Mouse (Mus musculus) kidney, adult 11 months (tissue): ENCODE results near the gene Fads6.

Experiments
- DNase-seq: peaks from one replicate; pipeline ENCODE4 v3.0.0; 2022

The Fads6 gene

DNA sequence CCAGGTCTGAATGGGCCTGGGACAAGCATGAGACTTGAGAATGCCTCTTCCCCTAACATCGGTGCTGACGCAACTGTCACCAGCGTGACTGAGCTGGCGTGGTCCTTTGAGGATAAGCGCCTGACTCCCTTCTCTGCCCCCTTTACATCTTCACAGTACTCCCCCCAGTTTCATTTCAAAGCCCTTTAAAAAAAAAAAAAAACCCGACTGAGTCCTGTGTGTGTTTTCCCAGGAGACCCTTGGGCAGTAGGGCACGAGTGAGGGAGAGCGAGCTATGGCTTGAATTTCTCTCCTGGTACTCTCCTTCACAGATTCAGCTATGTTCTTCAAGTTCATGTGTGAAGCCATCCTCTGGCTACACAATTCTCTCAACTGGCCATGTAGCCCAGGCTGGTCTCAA, 697 bp upstream of the Fads6 start:
- DNase-seq: no peak

DNA sequence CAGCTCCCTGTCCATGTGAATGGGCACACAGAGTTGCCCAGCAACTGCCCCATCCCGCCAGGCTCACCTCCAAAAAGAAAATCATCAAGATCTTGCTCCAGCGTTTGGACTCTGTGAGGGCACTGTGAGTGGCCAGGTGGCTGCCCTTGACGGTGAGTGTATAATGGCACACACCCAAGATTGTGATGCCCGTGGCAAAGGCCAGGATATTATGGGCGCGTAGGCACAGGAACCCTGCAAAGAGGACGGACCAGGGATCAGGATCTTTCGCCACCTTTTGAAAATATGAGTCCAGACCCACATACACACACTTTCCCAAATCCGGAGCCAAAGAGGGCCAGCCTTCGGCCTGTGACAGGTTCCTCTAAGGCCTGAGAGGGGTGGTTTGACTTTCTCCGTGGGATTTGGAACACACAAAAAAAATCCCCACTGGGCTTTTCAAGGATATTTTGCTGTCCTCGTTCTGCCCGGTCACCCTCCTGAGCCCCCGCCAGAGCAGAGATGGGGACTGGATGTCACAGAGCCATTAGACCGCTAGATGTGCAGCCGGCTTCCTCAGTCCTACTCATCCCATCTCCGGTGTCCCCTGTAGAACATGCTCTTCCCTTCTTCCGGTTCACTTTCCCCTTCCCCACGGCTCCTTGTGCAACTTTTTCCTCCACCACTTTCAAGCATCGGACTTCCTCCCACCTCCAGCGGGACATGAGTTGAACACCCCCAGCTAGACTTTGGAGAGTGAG, 822 bp downstream of the Fads6 start:
- DNase-seq: peak; percentile 63

DNA sequence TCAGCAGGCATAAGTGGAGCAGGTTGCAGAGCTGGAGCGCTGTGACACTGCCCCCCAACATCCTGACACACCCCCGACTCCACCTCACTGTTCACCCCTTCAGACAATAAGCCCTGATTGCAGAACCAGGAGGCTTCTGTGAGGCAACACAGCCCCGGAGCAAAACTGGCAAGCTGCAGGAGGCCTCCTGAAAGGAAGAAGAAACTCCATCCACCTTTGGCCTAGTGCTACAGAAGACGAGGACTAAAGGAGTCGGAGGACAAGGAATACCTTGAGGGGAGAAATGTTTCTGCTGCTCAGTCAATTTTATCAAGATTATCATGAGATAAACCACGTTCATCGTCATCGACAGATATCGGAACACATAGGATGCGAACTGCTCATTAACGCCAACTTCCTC, 1.5 kb downstream of the Fads6 start:
- no peak for DNase-seq

- DNase-seq: peak; percentile 57
Observed at GRCm38 (mm10) chr11:115292631-115293375, 4.7 kb downstream of the Fads6 start.

DNA sequence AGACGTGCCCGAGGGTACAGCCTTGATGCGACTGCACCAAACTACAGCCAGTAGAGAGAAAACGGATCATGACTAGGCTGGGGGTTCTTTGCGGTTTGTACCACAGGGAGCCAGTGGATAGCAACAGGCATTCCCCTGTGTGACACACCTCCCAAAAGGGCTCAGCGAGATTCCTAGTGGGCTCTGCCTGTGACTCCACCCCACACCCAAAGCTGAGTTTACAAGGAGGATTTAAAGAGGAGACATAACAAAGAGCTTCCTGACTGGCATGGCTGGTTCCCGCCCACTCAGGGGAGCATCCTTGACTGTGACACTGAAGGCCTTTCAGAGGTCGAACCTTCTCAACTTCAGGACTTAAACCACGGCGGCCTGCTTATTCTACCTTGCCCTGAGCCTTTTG, 6.0 kb downstream of the Fads6 start:
- no peak for DNase-seq

GRCm38 (mm10) chr11:115290919-115291318, 6.5 kb downstream of the Fads6 start:
- peak; percentile 68 for DNase-seq

DNA sequence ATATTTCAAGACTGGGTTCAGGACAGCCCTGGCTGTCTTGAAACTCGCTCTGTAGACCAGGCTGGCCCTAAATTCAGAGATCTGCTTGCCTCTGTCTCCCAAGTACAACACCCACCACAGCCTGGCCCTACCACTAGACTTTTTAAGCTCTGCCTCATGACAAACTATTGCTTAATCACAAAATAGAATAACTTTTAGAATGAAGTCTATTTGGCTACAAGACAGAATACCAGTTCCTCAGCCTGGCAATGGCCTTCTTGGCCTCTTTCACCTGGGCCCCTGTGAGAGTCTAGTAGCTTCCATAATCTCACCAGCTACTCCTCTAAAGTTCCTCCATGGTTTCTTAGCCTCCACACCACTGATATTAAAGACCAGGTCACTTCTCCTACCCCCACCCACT, 7.1 kb downstream of the Fads6 start:
- DNase-seq: no peak

DNA sequence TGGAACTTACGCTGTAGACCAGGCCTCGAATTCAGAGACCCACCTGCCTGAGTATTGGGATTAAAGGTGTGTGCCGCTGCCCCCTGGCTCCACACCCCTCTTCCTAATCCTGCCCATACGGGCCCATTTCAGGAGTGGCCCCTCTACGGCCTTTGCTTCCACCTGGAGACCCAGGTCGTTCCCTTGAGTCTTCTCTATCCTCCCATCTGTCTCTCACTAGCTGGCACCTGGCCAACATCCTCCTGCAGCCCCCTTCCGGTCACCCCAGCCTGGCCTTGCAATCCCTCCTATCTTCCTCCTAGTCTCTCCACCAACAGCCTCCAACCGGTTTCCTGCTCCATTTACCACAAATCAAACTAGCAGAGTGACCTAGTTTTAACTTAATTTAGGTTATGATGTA, 7.6 kb downstream of the Fads6 start:
- DNase-seq: no peak

GRCm38 (mm10) chr11:115288305-115288704, 9.2 kb downstream of the Fads6 start:
- DNase-seq: no peak

- no peak for DNase-seq
Observed at GRCm38 (mm10) chr11:115287386-115287785, 10.1 kb downstream of the Fads6 start.

DNA sequence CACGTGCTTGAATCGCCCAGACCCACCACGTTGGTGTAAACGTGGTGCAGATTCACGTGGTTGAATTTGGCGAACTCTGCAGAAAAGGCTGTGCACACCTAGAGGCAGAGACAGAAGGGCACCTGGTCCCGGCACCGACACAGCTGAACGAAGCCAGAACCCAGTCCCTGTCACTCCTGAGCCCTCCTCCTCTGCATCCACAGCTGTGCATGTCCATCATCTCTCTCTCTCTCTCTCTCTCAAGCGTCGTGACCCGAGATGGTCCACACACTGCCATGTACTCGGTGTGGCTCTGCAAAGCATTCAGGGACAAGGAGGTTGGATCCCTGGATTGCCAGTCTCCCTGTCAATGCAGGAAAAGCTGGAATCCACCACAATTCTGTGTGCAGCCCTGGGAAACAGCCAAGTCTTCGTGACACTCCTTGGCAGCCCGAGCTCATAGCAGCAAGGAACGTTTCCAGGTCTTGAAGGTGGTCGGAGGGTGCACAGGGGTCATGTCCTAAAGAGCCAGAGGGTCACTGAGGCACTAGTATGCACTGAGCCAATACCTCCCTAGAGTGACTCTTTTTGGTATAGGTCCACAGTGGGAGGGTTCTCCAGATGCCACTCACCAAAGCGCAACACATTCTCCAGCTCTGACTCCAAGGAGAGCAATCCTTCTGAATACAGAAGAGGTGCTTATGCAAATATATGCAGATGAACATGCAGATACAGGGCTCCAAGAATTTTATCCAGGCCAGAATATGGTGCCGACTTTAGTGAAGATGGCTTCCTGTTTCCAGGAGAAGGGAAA, 11.1 kb downstream of the Fads6 start:
- no peak for DNase-seq

DNA sequence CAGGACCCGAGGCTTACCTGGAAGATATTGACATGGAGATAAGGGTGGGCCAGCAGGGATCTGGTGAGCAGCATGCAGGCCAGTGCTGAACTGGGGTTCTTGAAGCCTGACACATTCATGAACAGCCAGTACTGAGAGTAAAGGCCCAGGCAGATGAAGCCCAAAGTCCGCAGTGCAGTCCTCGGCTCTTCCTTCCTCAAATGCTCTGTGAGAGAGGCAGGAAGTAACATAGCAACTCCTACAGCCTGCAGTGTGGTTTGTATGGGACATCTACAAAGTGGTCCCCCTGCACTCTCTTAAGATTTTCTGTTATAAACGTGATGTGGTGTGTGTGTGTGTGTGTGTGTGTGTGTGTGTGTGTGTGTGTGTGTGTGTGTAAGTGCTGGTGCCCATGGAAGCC, 12.2 kb downstream of the Fads6 start:
- DNase-seq: no peak

- DNase-seq: no peak
Observed at GRCm38 (mm10) chr11:115283891-115284620, 13.4 kb downstream of the Fads6 start.

- DNase-seq: no peak
Observed at GRCm38 (mm10) chr11:115283486-115283765, 14.0 kb downstream of the Fads6 start.

GRCm38 (mm10) chr11:115282723-115283485, 14.6 kb downstream of the Fads6 start:
- DNase-seq: no peak

- DNase-seq: no peak
Observed at GRCm38 (mm10) chr11:115282295-115282694, 15.2 kb downstream of the Fads6 start.

GRCm38 (mm10) chr11:115279726-115280125, 17.7 kb downstream of the Fads6 start:
- DNase-seq: no peak

GRCm38 (mm10) chr11:115278176-115278575, 19.3 kb downstream of the Fads6 start:
- DNase-seq: no peak

DNA sequence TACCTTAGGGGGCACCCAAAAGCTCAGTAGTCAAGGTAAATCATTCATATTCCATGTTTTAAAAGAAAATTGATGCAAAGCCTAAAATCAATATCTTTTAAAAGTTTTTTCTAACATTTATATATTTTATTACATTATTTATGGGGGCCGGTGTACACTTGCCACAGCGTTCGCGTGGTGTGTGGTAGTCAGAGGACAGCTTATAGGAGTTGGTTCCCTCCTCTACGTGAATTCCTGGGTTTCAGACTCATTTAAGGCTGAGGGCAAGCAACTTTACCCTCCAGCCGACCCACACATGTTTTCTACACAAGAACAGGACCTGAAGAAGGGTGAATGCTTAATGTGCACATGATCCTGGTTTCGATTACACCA, 19.9 kb downstream of the Fads6 start:
- no peak for DNase-seq

GRCm38 (mm10) chr11:115276780-115277603, 20.5 kb downstream of the Fads6 start, which contains the start of gene Fdxr:
Gene Fdxr, minus strand, starts transcription at chr11:115277050.
- peak; percentile 99 for DNase-seq

GRCm38 (mm10) chr11:115275954-115276353, 21.5 kb downstream of the Fads6 start:
- no peak for DNase-seq
